Mouse (Mus musculus): ENCODE measurements around the gene Plin5.

DNA sequence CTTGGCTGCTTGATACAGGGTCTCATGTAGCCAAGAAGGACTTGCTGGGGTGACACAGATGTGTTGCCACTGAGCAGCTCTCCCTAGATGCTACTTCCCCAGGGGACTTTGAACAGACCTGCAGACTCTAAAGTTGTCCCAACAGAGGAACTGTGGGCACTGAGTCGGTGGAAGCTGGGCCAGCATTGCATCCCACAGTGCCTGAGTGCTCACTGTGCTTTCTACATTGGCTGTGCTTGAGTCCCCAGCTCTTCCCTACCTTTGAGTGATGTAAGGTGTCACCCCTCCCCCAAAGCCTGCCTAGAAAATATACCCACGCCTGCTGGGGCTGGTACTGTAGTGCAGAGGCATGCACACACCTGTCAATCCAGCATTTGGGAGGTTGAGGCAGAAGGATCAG, 9.7 kb downstream of the Plin5 start:
- TF ChIP-seq POLR2A (IDR thresholded peaks at IDR 0.05; ENCODE audit: low read depth, low read length) (no peak), CTCF (IDR thresholded peaks at IDR 0.05; ENCODE audit: borderline replicate concordance, insufficient read depth, low read length) (no peak)

Data from embryonic fibroblast, embryonic 13.5 days (primary cell).